Mouse (Mus musculus) thymus, adult 2 months (tissue): ENCODE measurements around the gene Arid2.

ENCODE experiments used
- CTCF ChIP-seq: fragments of 200-500 bp; IDR thresholded peaks from 2 replicates; pipeline ENCODE4 v1.5.1; 2012; ENCODE audit warnings: mild to moderate bottlenecking, control low read depth, low read length, moderate library complexity, borderline replicate concordance; ENCODE audit not compliant: control insufficient read depth, poor library complexity, insufficient read depth; ENCODE audit errors: extremely low read depth
- POLR2A ChIP-seq: fragments of 200-500 bp; IDR thresholded peaks from 2 replicates; pipeline ENCODE4 v1.6.1; 2012; ENCODE audit warnings: mild to moderate bottlenecking, low read length, control low read depth, moderate library complexity; ENCODE audit not compliant: control insufficient read depth, poor library complexity, insufficient read depth; ENCODE audit errors: extremely low read depth

GRCm38 (mm10) chr15:96407151-96407550, 119.8 kb downstream of the Arid2 start:
- TF ChIP-seq POLR2A (no peak), CTCF (no peak)
